11 mouse cellular contexts compared by ENCODE assay signal in genomic region chr7:89796351-89796801, GRCm38 (mm10).
A peak's percentile ranks its signal among the peaks of the same experiment; 100 is the strongest.
DNase-seq lines count a peak whose midpoint lies in the region; ATAC-seq and TF ChIP-seq lines count a peak whose summit lies in the region.
"Had no signal": no experiment of that assay in that cellular context is flagged by ENCODE, and none has a peak within 500 bp of the region (broad histone marks: within the 10 kb centered on the region; RNA-seq: fewer than 3 reads in every experiment).

No protein-coding gene starts in this region.

- no peak overlapping the region for H3K9ac ChIP-seq in hindbrain, embryonic 11.5 days (ENCODE audit: low read depth, low read length)
- H3K9ac ChIP-seq in midbrain, postnatal 0 days (replicated peaks; ENCODE audit: low read length, poor library complexity, severe bottlenecking): no peak overlapping the region

- H3K27me3 ChIP-seq in hindbrain, embryonic 11.5 days (ENCODE audit: control insufficient read depth, insufficient read depth, low read length): no peaks in the 10 kb centered on the region
- no peaks in the 10 kb centered on the region for H3K27me3 ChIP-seq in midbrain, postnatal 0 days (ENCODE audit: insufficient read depth, low read length)

- 14% methylated on average over 6 of the region's 6 CpGs for WGBS in hindbrain, embryonic 11.5 days
- 20% methylated on average over 6 of the region's 6 CpGs for WGBS in midbrain, postnatal 0 days

- H3K4me2 ChIP-seq in hindbrain, embryonic 11.5 days (replicated peaks; ENCODE audit: low read depth, low read length): no peak overlapping the region
- H3K4me2 ChIP-seq in midbrain, postnatal 0 days (ENCODE audit: low read depth, low read length, poor library complexity, severe bottlenecking): no peak overlapping the region

- no peak overlapping the region for H3K4me3 ChIP-seq in hindbrain, embryonic 11.5 days (ENCODE audit: low read depth, low read length)
- no peak overlapping the region for H3K4me3 ChIP-seq in midbrain, postnatal 0 days (ENCODE audit: low read depth, low read length)
- H3K4me3 ChIP-seq: erythroblast, embryonic 14.5 days had no signal

- ATAC-seq in hindbrain, embryonic 11.5 days (ENCODE audit: low FRiP score): peak; percentile 79
- peak; percentile 42; the same call in 1 of the 2 replicates for ATAC-seq in midbrain, postnatal 0 days (ENCODE audit: low FRiP score)

- H3K9me3 ChIP-seq in hindbrain, embryonic 11.5 days (ENCODE audit: control insufficient read depth, low read length): no peaks in the 10 kb centered on the region
- H3K9me3 ChIP-seq in midbrain, postnatal 0 days (ENCODE audit: low read length): no peaks in the 10 kb centered on the region

- no peak for TF ChIP-seq CTCF in midbrain, postnatal 0 days (IDR thresholded peaks at IDR 0.05)

- H3K4me1 ChIP-seq in hindbrain, embryonic 11.5 days (replicated peaks; ENCODE audit: control insufficient read depth, insufficient read depth, low read length): no peaks in the 10 kb centered on the region
- no peaks in the 10 kb centered on the region for H3K4me1 ChIP-seq in midbrain, postnatal 0 days (ENCODE audit: insufficient read depth, low read length)

- H3K36me3 ChIP-seq in hindbrain, embryonic 11.5 days (ENCODE audit: control insufficient read depth, insufficient read depth, low read length): no peaks in the 10 kb centered on the region
- H3K36me3 ChIP-seq in midbrain, postnatal 0 days (ENCODE audit: insufficient read depth, low read length): no peaks in the 10 kb centered on the region

- no peak overlapping the region for H3K27ac ChIP-seq in hindbrain, embryonic 11.5 days (ENCODE audit: low read depth, low read length)
- no peak overlapping the region for H3K27ac ChIP-seq in midbrain, postnatal 0 days (ENCODE audit: low read depth, low read length)
- H3K27ac ChIP-seq: kidney, postnatal 0 days; stomach, postnatal 0 days had no signal

- DNase-seq in layer of hippocampus, adult 11-12 months (ENCODE audit: low spot score): peak; percentile 10
- no peak for DNase-seq in layer of hippocampus, postnatal 36 days
- peak; percentile 59 for DNase-seq in cerebellum, adult 8-10 months
- DNase-seq in hindbrain, embryonic 11.5 days (ENCODE audit: low spot score): peak; percentile 12
- peak; percentile 77 for DNase-seq in midbrain, postnatal 0 days (ENCODE audit: low spot score)
- DNase-seq in thymus, postnatal 14 days: no peak
- DNase-seq in thymus, postnatal 0 days (ENCODE audit: low spot score): no peak
- no peak for DNase-seq in kidney, adult 8-10 months

Comparison
In these comparisons a context has a peak if more than half of its experiments do, and no peak if none do; other contexts are left out.
1. DNase-seq: peak in layer of hippocampus, adult 11-12 months (single experiment), cerebellum, adult 8-10 months (single experiment), hindbrain, embryonic 11.5 days (single experiment) and midbrain, postnatal 0 days (single experiment); none in layer of hippocampus, postnatal 36 days (0 of 2), thymus, postnatal 14 days (single experiment), thymus, postnatal 0 days (single experiment) and kidney, adult 8-10 months (0 of 2).